Mouse (Mus musculus): ENCODE data around the gene Zfp644.

Zfp644 gene

DNA sequence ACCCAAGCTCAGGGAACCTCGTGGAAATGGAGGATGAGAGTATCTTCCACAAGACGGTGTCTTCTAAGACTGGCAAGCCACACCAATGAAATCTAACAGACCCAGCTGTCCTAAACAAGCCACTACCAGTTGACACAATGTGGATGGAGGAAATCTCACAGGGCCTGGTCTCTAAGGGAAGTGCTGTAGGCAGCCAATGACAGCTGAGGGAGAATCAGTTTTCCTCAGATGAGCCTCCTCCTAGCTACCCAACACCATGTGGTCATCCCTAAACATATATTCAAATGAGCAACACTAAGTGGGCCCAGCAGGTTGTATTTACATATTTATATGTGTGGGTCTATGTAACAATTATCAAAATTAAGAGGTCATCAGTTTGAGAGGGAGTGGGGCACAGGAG is 99.6 kb downstream of the Zfp644 start:
- no peak for DNase-seq (ENCODE audit: low read depth, low spot score)

GRCm38 (mm10) chr5:106594388-106594787 is 102.7 kb downstream of the Zfp644 start:
- no peak for DNase-seq (ENCODE audit: low read depth, low spot score)

DNA sequence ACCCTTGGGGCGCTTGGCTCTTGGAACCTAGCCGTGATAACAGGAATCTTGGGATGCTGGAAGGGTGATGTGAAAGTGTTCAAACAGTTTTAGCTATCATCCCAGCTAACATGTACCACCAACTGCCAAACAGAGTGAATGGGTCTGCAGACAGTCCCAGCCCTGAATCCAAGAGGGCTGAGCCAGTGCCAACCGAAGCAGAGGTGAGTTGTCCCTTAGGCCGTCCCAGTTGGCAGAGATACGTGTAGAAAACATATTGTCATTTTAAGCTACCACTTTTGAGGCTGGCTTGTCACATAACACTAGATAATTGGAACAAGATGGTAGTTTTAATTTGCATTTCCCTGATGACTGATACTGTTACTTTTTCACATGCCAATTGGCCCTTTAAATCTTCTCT is 106.4 kb downstream of the Zfp644 start:
- no peak for DNase-seq (ENCODE audit: low read depth, low spot score)

GRCm38 (mm10) chr5:106589670-106590069 is 107.4 kb downstream of the Zfp644 start:
- peak; percentile 82 for DNase-seq (ENCODE audit: low read depth, low spot score)

- no peak for DNase-seq (ENCODE audit: low read depth, low spot score)
Observed at GRCm38 (mm10) chr5:106589006-106589405, 108.1 kb downstream of the Zfp644 start.

DNA sequence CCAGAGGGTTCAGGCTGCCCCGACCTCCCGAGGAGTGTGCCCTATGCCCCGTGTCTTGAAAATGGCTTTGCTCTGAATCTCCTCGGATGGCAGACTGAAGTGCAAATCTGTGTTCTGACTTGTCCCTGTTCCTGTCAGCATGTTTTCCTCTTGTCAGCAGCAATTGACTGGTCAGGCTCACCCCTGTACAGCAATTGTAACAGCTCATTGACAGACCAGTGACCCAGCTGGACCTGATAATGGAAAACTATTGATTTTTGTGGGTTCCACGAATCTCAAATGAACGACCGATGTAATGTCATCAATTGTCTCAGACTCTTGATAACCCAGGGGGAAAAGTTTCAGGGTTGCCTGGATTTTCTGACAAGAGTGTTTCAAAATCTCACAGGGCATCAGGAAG is 116.1 kb downstream of the Zfp644 start:
- DNase-seq (ENCODE audit: low read depth, low spot score) = no peak

DNA sequence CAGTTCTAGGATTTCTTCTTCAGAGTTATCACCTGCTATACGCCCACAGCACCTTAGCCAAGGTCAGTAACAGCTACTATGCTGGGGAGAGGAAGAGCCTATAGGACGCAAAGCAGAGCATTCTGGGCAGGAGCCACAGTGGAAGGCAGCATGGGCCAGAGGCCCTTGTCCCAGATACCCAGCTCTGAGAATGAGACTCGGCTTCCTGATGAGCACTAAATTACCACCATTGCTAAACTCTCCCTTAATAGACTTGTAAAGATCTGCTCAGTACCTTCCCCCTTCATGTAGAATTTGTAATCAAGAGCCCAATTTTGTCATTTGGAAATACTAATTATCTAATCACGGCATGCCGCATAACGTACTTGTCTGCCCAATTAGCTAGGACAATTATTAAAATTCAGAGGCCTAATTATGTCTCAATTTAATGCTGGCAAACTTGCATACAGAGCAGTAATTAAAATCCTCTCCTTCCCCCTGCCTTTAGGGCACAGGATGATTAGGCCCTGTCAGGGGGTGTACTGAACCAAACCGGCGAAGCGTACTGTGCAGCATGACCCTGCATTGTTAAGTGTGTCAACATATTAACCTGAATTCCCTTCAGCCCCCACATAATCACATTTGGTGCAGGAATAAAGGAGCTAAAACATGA is 119.7 kb downstream of the Zfp644 start:
- DNase-seq (ENCODE audit: low read depth, low spot score) = no peak

DNA sequence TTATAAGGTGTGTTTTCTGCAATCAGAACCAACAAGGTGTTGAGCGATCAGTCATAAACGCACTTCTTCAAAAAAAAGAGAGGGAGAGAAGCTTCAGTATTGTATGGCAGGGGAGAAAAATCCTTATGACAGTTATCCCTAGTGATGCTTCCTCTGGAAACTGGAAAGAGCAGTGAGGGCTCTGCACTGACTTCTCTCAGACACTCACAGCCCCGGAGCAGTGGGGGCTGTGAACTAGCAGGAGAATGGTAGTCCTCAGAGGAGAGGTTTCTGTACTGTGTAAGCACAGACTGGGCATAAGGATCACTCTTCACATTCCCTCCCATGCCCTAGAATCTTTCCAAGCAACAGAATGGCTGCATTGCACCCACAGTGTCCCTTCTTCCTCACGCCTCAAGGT is 122.0 kb downstream of the Zfp644 start:
- DNase-seq (ENCODE audit: low read depth, low spot score) = no peak

DNA sequence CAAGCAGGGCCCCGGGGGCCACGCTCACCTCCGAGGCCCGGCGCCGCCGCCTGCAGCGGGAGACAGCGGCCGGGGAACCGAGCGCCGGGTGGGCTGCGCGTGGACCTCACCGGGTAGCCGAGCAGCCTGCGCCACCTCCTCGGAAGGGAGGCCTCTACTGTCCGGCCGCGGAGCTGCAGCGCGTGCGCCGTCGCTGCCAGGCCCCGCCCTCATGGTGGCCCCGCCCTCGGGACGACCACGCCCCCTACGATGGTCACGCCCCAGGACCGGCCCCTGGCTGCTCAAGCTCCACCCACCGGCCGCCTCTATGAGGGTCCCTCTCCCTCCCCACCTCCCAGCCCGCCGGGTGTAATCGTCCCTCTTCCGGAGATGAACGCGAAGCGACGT is 122.5 kb downstream of the Zfp644 start:
- DNase-seq (ENCODE audit: low read depth, low spot score) = peak; percentile 86

GRCm38 (mm10) chr5:106573742-106574559 is 123.1 kb downstream of the Zfp644 start:
- DNase-seq (ENCODE audit: low read depth, low spot score) = peak; percentile 42

Data from ZHBTc4 (cell line).